Mouse (Mus musculus): ENCODE measurements at regions not wholly inside any gene's neighbourhood (a gene's known extent, or its start where the extent isn't known, plus 50 kb on each side); places are given as distances from the start of the nearest gene placed in this dataset.
A peak's percentile ranks its signal among the peaks of the same experiment; 100 is the strongest.

DNA sequence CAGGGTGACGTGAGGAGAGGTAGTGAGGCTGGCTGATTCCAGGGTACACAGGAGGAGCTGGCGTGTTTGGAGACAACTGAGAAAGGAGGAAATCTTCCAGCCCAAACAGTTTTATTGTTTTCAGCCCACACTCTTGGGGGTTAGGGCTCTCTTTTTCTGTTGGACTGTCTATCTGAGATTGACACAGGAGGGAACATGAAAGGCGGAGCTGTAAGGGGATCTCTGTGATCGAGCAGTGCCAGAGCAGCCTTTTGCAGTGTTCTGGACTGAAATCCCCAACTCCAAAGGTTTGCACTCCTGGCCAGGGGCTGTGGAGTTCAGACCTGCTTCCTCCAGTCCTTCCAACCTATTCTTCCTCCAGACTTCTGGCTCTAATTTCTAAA lies 91.9 kb upstream of the Rab3gap2 start:
- Histone ChIP-seq H3K27ac (no peak overlapping the region), H3K9ac (replicated peaks) (no peak overlapping the region), H3K9me3 (no peaks in the 10 kb centered on the region), H3K4me3 (replicated peaks) (no peak overlapping the region), H3K4me2 (no peak overlapping the region), H3K36me3 (no peaks in the 10 kb centered on the region), H3K27me3 (no peaks in the 10 kb centered on the region), H3K4me1 (replicated peaks) (no peaks in the 10 kb centered on the region; the same call in 1 of the 2 replicates)
- ATAC-seq (ENCODE audit: insufficient number of reproducible peaks, insufficient read depth, low FRiP score, low TSS enrichment, low read depth) = no peak
- WGBS = 70% methylated on average over 4 of the region's 4 CpGs

GRCm38 (mm10) chr1:185111347-185112016 lies 92.4 kb upstream of the Rab3gap2 start:
- ATAC-seq (ENCODE audit: insufficient number of reproducible peaks, insufficient read depth, low FRiP score, low TSS enrichment, low read depth) = no peak
- H3K4me2 ChIP-seq = no peak overlapping the region
- no peaks in the 10 kb centered on the region for H3K9me3 ChIP-seq
- H3K4me1 ChIP-seq (replicated peaks) = no peaks in the 10 kb centered on the region; the same call in 1 of the 2 replicates
- no peaks in the 10 kb centered on the region for H3K27me3 ChIP-seq
- 79% methylated on average over 10 of the region's 10 CpGs for WGBS
- H3K9ac ChIP-seq (replicated peaks) = no peak overlapping the region
- H3K4me3 ChIP-seq (replicated peaks) = no peak overlapping the region
- no peak overlapping the region for H3K27ac ChIP-seq
- H3K36me3 ChIP-seq = no peaks in the 10 kb centered on the region

DNA sequence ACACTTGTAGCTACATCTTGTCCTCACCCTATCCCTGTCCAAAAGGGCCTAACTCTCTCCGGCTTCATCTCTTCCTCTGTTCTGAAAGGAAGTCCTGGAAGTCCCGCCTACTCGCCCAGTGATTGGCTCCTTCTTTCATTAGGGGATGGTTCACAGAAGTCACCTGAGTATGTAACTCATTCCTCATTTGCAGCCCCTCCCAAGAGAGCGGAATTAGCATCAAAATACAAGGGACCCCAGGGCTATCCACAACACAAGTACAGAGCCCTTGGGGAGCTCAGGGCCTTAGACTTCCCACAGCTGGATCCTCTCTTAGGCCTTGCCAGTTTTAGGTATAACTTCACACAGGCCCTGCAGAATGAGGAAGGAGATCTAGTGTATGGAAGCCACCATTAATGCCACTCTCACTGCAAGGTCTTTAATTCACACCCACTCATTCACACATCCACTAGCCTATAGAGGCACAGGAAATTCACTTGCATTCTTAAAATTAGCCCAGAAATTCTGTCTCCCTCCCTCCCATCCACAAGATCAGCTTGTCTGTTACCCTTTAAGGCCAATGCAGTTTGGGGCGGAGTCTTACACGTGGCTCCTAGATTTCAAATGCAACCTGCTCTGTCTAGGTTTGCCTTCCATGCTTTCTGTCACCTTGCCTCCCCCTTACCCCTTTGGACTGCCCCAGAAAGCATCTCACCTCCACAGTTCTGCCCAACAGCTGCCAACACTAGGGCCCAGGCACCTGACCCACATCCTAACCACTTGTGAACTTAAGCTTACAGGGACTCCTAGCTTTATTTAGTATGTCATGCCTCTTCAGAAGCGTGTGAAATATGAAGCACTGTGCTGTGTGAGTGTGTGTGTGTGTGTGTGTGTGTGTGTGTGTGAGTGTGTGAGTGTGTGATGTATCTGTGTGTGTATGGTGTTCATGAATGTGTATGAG lies 98.7 kb upstream of the Rab3gap2 start:
- no peak for ATAC-seq (ENCODE audit: insufficient number of reproducible peaks, insufficient read depth, low FRiP score, low TSS enrichment, low read depth)
- WGBS = 48% methylated on average over 7 of the region's 7 CpGs
- Histone ChIP-seq H3K4me3 (replicated peaks) (no peak overlapping the region), H3K27me3 (no peaks in the 10 kb centered on the region), H3K27ac (no peak overlapping the region), H3K4me2 (no peak overlapping the region), H3K36me3 (no peaks in the 10 kb centered on the region), H3K4me1 (replicated peaks) (no peaks in the 10 kb centered on the region), H3K9me3 (no peaks in the 10 kb centered on the region), H3K9ac (replicated peaks) (no peak overlapping the region)

- WGBS = 40% methylated on average over 4 of the region's 4 CpGs
Observed at GRCm38 (mm10) chr1:185103803-185104202, 100.1 kb upstream of the Rab3gap2 start.

DNA sequence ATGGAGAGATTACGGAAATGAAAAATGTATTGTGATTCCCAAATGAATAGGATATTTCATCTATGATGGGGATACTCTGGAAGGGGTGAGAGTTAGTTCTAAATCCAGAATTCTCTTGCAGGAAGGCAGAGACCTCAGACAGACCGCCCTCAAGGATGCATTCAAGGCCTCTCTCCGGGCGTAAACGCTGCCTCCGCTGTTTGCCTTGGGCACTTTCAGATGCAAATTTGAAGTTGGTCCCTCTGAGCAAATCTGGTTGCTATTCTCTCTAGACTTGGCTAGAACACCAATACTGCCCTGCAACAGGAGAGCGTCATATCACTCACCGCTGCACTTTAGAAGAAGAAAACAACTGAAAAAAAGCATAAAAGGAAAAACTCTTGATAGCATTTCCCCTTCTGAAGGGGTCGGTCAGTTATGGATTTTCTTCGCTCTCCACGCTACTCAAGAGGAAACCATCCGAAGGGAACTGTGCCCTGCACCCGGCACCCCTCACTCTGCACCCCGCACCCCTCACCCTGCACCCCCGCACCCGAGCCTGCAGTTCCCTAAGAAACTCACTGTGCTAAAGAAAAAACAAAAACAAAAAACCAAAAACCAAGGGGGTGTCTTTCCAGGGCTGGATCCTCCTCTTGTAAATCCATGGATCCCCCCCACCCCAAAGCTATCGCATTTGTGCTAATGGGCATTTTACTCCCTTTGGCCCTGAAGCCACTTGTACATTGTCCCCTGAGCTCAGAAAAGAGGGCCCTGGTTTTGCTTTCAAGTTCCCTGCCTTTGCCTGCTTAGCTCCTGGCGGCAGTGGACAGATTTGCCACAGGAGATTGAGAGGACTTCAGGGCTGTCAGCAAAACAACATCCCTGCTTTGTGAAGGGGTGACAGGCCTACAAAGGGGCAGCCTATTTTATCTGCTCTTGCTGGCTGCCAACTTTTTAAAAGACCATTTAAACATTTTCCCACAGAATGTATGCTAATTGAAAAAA lies 99.9 kb upstream of the Mark1 start:
- no peak overlapping the region for H3K9ac ChIP-seq (replicated peaks)
- no peak for ATAC-seq (ENCODE audit: insufficient number of reproducible peaks, insufficient read depth, low FRiP score, low TSS enrichment, low read depth)
- no peak overlapping the region for H3K27ac ChIP-seq
- H3K9me3 ChIP-seq = no peaks in the 10 kb centered on the region
- no peak overlapping the region for H3K4me3 ChIP-seq (replicated peaks)
- no peak overlapping the region for H3K4me2 ChIP-seq
- peaks cover 16% of the 10 kb centered on the region for H3K27me3 ChIP-seq
- WGBS = 32% methylated on average over 18 of the region's 18 CpGs
- H3K36me3 ChIP-seq = no peaks in the 10 kb centered on the region
- H3K4me1 ChIP-seq (replicated peaks) = no peaks in the 10 kb centered on the region

More at GRCm38 (mm10) chr1:185103803-185104202, 100.1 kb upstream of the Rab3gap2 start:
- no peaks in the 10 kb centered on the region for H3K4me1 ChIP-seq (replicated peaks)
- no peaks in the 10 kb centered on the region for H3K36me3 ChIP-seq
- no peak overlapping the region for H3K4me3 ChIP-seq (replicated peaks)
- H3K27me3 ChIP-seq = peaks cover 8% of the 10 kb centered on the region; the same call in 1 of the 2 replicates
- H3K27ac ChIP-seq = no peak overlapping the region
- H3K4me2 ChIP-seq = no peak overlapping the region
- no peak overlapping the region for H3K9ac ChIP-seq (replicated peaks)
- no peak for ATAC-seq (ENCODE audit: insufficient number of reproducible peaks, insufficient read depth, low FRiP score, low TSS enrichment, low read depth)
- H3K9me3 ChIP-seq = no peaks in the 10 kb centered on the region

DNA sequence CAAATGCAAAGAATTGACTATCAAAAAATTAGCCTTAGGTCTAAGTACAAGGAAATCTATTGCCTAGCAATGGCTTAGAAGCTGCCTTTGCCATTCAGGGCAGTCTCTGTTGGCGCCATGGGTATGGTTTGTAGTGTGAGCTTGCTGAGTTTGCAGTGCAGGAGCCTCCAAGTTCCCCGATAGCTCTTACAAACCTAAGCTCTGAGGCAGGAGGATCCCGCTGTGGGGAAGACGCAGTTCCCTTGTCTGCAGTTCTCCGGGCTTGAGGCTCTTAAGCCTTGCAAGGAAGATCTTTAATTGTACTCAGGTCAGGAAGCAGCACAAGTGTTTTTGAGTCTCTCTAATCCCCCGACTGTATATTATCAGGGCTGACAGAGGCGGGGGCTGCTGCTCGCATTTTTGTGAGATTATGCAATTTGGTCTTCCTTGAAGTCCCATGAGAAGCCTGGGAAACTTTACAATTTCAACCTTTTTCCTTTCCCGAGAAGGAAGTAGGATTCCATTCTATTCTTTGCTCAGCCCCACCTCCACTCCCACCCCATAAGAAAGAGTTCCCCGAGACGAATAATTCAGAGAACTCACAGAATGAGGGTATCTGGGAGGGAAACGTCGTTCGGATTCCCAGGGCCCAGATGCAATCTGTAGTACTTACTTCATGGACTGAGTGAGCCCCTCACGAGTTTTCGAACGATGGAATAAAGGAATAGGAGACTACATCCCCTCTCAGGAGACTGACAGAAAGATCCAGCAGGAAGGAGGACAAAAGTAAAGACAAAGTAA lies 99.0 kb upstream of the Mark1 start:
- Histone ChIP-seq H3K4me3 (replicated peaks) (no peak overlapping the region), H3K27me3 (peaks cover 16% of the 10 kb centered on the region), H3K9me3 (no peaks in the 10 kb centered on the region), H3K36me3 (no peaks in the 10 kb centered on the region), H3K27ac (no peak overlapping the region), H3K4me2 (0 out of 2 replicates have a peak overlapping the region, but pooled peaks have one; percentile 20), H3K9ac (replicated peaks) (no peak overlapping the region), H3K4me1 (replicated peaks) (no peaks in the 10 kb centered on the region)
- ATAC-seq (ENCODE audit: insufficient number of reproducible peaks, insufficient read depth, low FRiP score, low TSS enrichment, low read depth) = no peak
- WGBS = 11% methylated on average over 17 of the region's 17 CpGs

GRCm38 (mm10) chr1:185096741-185097140 lies 97.4 kb upstream of the Mark1 start:
- Histone ChIP-seq H3K36me3 (no peaks in the 10 kb centered on the region), H3K4me2 (no peak overlapping the region), H3K9me3 (no peaks in the 10 kb centered on the region), H3K4me3 (replicated peaks) (no peak overlapping the region), H3K9ac (replicated peaks) (no peak overlapping the region), H3K27me3 (peaks cover 16% of the 10 kb centered on the region), H3K4me1 (replicated peaks) (no peaks in the 10 kb centered on the region), H3K27ac (no peak overlapping the region)
- 85% methylated on average over 4 of the region's 4 CpGs for WGBS
- ATAC-seq (ENCODE audit: insufficient number of reproducible peaks, insufficient read depth, low FRiP score, low TSS enrichment, low read depth) = no peak

GRCm38 (mm10) chr1:185092757-185093156 lies 93.4 kb upstream of the Mark1 start:
- no peak for ATAC-seq (ENCODE audit: insufficient number of reproducible peaks, insufficient read depth, low FRiP score, low TSS enrichment, low read depth)
- no peaks in the 10 kb centered on the region for H3K4me1 ChIP-seq (replicated peaks)
- no peak overlapping the region for H3K9ac ChIP-seq (replicated peaks)
- H3K4me3 ChIP-seq (replicated peaks) = no peak overlapping the region
- H3K36me3 ChIP-seq = no peaks in the 10 kb centered on the region
- H3K4me2 ChIP-seq = no peak overlapping the region
- no peak overlapping the region for H3K27ac ChIP-seq
- WGBS = 92% methylated on average over 5 of the region's 5 CpGs
- no peaks in the 10 kb centered on the region for H3K9me3 ChIP-seq
- peaks cover 2% of the 10 kb centered on the region; the same call in 1 of the 2 replicates for H3K27me3 ChIP-seq

DNA sequence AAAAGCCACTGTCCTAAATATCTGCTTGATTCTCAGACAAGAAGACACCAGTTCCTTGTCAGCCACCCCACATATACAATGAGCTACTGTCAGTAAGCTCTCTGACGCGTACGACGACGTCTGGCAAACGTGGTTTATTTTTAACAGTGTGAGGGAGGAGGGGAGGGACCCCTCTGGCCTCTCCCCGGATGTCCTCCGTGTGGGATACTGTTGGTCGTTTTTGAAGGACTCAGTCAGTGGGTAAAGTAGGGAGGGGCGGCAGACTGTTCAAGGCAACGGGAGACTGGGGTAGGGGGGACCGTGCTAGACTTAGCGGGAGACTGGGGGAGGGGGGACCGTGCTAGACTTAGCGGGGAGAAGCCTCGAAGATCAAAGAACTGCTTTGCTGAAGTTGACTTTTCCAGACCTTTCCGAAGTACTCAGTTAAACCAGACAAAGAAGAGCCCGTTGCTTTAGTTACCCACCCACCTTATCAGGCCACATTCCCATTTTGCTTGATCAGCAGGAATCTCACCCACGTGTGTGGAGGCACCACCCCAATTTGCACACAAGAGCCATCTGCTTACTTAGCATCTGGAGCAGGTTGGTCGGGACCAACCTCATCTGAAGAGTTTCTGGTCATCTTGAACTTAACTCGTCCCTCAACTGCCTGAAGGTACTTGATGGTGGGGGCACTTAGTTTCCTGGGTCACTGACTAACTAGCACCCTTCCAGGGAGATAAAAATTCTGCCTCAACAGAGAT lies 92.6 kb upstream of the Mark1 start:
- Histone ChIP-seq H3K27me3 (no peaks in the 10 kb centered on the region), H3K4me2 (no peak overlapping the region), H3K4me3 (replicated peaks) (no peak overlapping the region), H3K27ac (no peak overlapping the region), H3K36me3 (no peaks in the 10 kb centered on the region), H3K9ac (replicated peaks) (no peak overlapping the region), H3K9me3 (no peaks in the 10 kb centered on the region), H3K4me1 (replicated peaks) (no peaks in the 10 kb centered on the region)
- 51% methylated on average over 21 of the region's 21 CpGs for WGBS
- ATAC-seq (ENCODE audit: insufficient number of reproducible peaks, insufficient read depth, low FRiP score, low TSS enrichment, low read depth) = no peak

- H3K27ac ChIP-seq = no peak overlapping the region
- WGBS = 93% methylated on average over 2 of the region's 2 CpGs
- H3K4me3 ChIP-seq (replicated peaks) = no peak overlapping the region
- H3K9ac ChIP-seq (replicated peaks) = no peak overlapping the region
- H3K9me3 ChIP-seq = no peaks in the 10 kb centered on the region
- no peaks in the 10 kb centered on the region for H3K4me1 ChIP-seq (replicated peaks)
- no peak overlapping the region for H3K4me2 ChIP-seq
- H3K36me3 ChIP-seq = no peaks in the 10 kb centered on the region
- ATAC-seq (ENCODE audit: insufficient number of reproducible peaks, insufficient read depth, low FRiP score, low TSS enrichment, low read depth) = no peak
- H3K27me3 ChIP-seq = no peaks in the 10 kb centered on the region
Observed at GRCm38 (mm10) chr1:185089196-185089595, 89.8 kb upstream of the Mark1 start.
